11 mouse cellular contexts compared by ENCODE assay signal in genomic region chr1:131293922-131294250, GRCm38 (mm10). TPM values are rescaled to one million over a fixed set of nuclear protein-coding genes. Genes with fewer than 3 reads are reported as not detected.
DNase-seq lines count a peak whose midpoint lies in the region; ATAC-seq and TF ChIP-seq lines count a peak whose summit lies in the region.
"Had no signal": no experiment of that assay in that cellular context is flagged by ENCODE, and none has a peak within 500 bp of the region (broad histone marks: within the 10 kb centered on the region; RNA-seq: fewer than 3 reads in every experiment).

No protein-coding gene starts in this region.

- H3K4me3 ChIP-seq in kidney, adult 2 months (ENCODE audit: insufficient read depth, low read depth, low read length): no peak overlapping the region
- H3K4me3 ChIP-seq: myocyte had no signal

- no peak for TF ChIP-seq CTCF in kidney, adult 2 months (conservative IDR thresholded peaks at IDR 0.05; ENCODE audit: insufficient read depth, insufficient read length, low read depth, low read length)

- ATAC-seq in inflammation-experienced regulatory T-cells, adult 6 months: no peak
- ATAC-seq: liver, postnatal 0 days had no signal

- H3K27ac ChIP-seq in kidney, adult 2 months (ENCODE audit: insufficient read depth, low read depth, low read length): no peak overlapping the region

- peaks cover 3% of the 10 kb centered on the region for H3K36me3 ChIP-seq in kidney, adult 2 months (ENCODE audit: control insufficient read depth, insufficient read depth, low read length)

- peak; percentile 69 for DNase-seq in cerebellum, adult 9-10 months
- DNase-seq in cerebellum, adult 11 months: no peak
- DNase-seq in left cerebral cortex, postnatal 14 days (ENCODE audit: low spot score in 2 of 2): peak; percentile 30 to 52
- no peak for DNase-seq in left cerebral cortex, postnatal 4 days
- peak; percentile 31 for DNase-seq in fibroblast of lung, adult 2 months (ENCODE audit: low read depth)
- peak; percentile 45 for DNase-seq in right cerebral cortex, postnatal 25 days
- DNase-seq in kidney, adult 2 months: no peak
- DNase-seq: kidney, postnatal 14 days; liver, postnatal 0 days had no signal

- intact Hi-C loops in left cerebral cortex, postnatal 14 days (cut with DNase I): loop anchor here (10.0 kb wide), 1 partner anchor 471 kb away; no protein-coding TSS in a partner anchor
- intact Hi-C loops in left cerebral cortex, postnatal 4 days (cut with DNase I): no loop called here

- no peaks in the 10 kb centered on the region for H3K27me3 ChIP-seq in kidney, adult 2 months (replicated peaks; ENCODE audit: control insufficient read depth, insufficient read depth, low read length)

- WGBS in kidney, adult 2 months: 81% methylated on average over 2 of the region's 2 CpGs

- no peaks in the 10 kb centered on the region for H3K4me1 ChIP-seq in kidney, adult 2 months (ENCODE audit: control insufficient read depth, insufficient read depth, low read length)

- no peak for TF ChIP-seq POLR2A in kidney, adult 2 months (IDR thresholded peaks at IDR 0.05; ENCODE audit: low read depth, low read length)

RNA-seq across cellular contexts. Expression of gene Ikbke, which starts 14.5 kb away (rescaled TPM):
- 1 to 10 TPM; 1.5 TPM for total RNA-seq in left cerebral cortex, postnatal 14 days (2021)
- 1 to 10 TPM; 3.7 to 3.9 TPM for total RNA-seq in left cerebral cortex, postnatal 4 days (2021)
- polyA plus RNA-seq in kidney, adult 2 months (2012; rRNA removed): 7.6 and 10.5 TPM in 2 replicates
- polyA plus RNA-seq in inflammation-experienced regulatory T-cells, adult 6 months (2017; shearing (Covaris generic)): 100 to 1,000 TPM in 2 of 3 experiments, 10 to 100 TPM in 1; 58.5 to 121 (median 105) TPM

RNA-seq across cellular contexts. Expression of gene Rassf5, which starts 48.8 kb away (rescaled TPM):
- 10 to 100 TPM; 25.1 to 25.8 TPM for total RNA-seq in left cerebral cortex, postnatal 14 days (2021)
- 10 to 100 TPM in 1 of 2 experiments, 1 to 10 TPM in 1; 9.9 to 10.3 TPM for total RNA-seq in left cerebral cortex, postnatal 4 days (2021)
- 3.8 and 5.7 TPM in 2 replicates for polyA plus RNA-seq in kidney, adult 2 months (2012; rRNA removed)
- 100 to 1,000 TPM; 267 to 383 (median 370) TPM for polyA plus RNA-seq in inflammation-experienced regulatory T-cells, adult 6 months (2017; shearing (Covaris generic))

Comparison
In these comparisons a context has a peak if more than half of its experiments do, and no peak if none do; other contexts are left out.
1. DNase-seq: peak in cerebellum, adult 9-10 months (single experiment), left cerebral cortex, postnatal 14 days (2 of 2), fibroblast of lung, adult 2 months (single experiment) and right cerebral cortex, postnatal 25 days (single experiment); none in cerebellum, adult 11 months (single experiment), left cerebral cortex, postnatal 4 days (single experiment) and kidney, adult 2 months (single experiment).